Mouse (Mus musculus) megakaryocyte, embryonic 14.5 days (primary cell): Measurements from ENCODE around the gene Ccser2. TPM values are rescaled to one million over a fixed set of nuclear protein-coding genes. Genes with fewer than 3 reads are reported as not detected.

Source experiments
- H3K27me3 ChIP-seq: replicated peaks from 2 replicates; pipeline ENCODE3; 2012; ENCODE audit warnings: inconsistent platforms
- H3K36me3 ChIP-seq: replicated peaks from 2 replicates; pipeline ENCODE3; 2012; ENCODE audit warnings: low read length, inconsistent platforms, mixed read lengths
- H3K4me1 ChIP-seq: 2 replicates; pipeline ENCODE4 v1.6.1; 2012; ENCODE audit warnings: inconsistent platforms
- H3K4me3 ChIP-seq: replicated peaks from 2 replicates; pipeline ENCODE3; 2012; ENCODE audit warnings: moderate library complexity, mild to moderate bottlenecking, inconsistent platforms
- H3K9me3 ChIP-seq: 2 replicates; pipeline ENCODE4 v1.6.1; 2012; ENCODE audit warnings: inconsistent platforms
- FLI1 ChIP-seq: IDR thresholded peaks from 2 replicates; pipeline ENCODE4 v1.6.1; 2012; ENCODE audit warnings: low read length, inconsistent platforms, mixed read lengths
- GATA1 ChIP-seq: IDR thresholded peaks from 3 replicates; pipeline ENCODE4 v1.6.1; 2012; ENCODE audit warnings: mixed read lengths, low read length, inconsistent platforms, borderline replicate concordance
- polyA plus RNA-seq: library from polyadenylated mRNA; stranded (reverse); fragments of >175 nt; gene quantifications from 2 replicates; pipeline ENCODE4 v1.2.3, GENCODE M21; 2012; ENCODE audit warnings: low replicate concordance; ENCODE audit not compliant: insufficient read depth

Gene Ccser2
- polyA plus RNA-seq, 1 experiment, result 0.31 TPM

- Histone ChIP-seq H3K4me3 (no peak overlapping the region), H3K4me1 (peaks cover 19% of the 10 kb centered on the region), H3K27me3 (peaks cover 6% of the 10 kb centered on the region), H3K36me3 (peaks cover 5% of the 10 kb centered on the region), H3K9me3 (no peaks in the 10 kb centered on the region)
- TF ChIP-seq GATA1 (no peak), FLI1 (no peak)
Observed at GRCm38 (mm10) chr14:36915203-36915602, 53.4 kb downstream of the Ccser2 start.

- Histone ChIP-seq H3K36me3 (peaks cover 5% of the 10 kb centered on the region), H3K27me3 (peaks cover 6% of the 10 kb centered on the region), H3K4me1 (peaks cover 19% of the 10 kb centered on the region), H3K4me3 (no peak overlapping the region), H3K9me3 (no peaks in the 10 kb centered on the region)
- TF ChIP-seq GATA1 (no peak), FLI1 (no peak)
Observed at GRCm38 (mm10) chr14:36914473-36915005, 54.0 kb downstream of the Ccser2 start.

GRCm38 (mm10) chr14:36911738-36912137 lies 56.8 kb downstream of the Ccser2 start:
- Histone ChIP-seq H3K9me3 (no peaks in the 10 kb centered on the region), H3K4me1 (peaks cover 14% of the 10 kb centered on the region), H3K36me3 (peaks cover 10% of the 10 kb centered on the region), H3K27me3 (peaks cover 6% of the 10 kb centered on the region), H3K4me3 (no peak overlapping the region)
- no peak for TF ChIP-seq GATA1
- TF ChIP-seq FLI1, result no peak

GRCm38 (mm10) chr14:36905809-36906522 lies 62.6 kb downstream of the Ccser2 start:
- no peak for TF ChIP-seq FLI1
- H3K27me3 ChIP-seq, result no peaks in the 10 kb centered on the region
- H3K36me3 ChIP-seq, result peaks cover 10% of the 10 kb centered on the region
- H3K9me3 ChIP-seq, result no peaks in the 10 kb centered on the region
- no peak overlapping the region for H3K4me3 ChIP-seq
- H3K4me1 ChIP-seq, result no peaks in the 10 kb centered on the region

- no peaks in the 10 kb centered on the region for H3K9me3 ChIP-seq
- no peak overlapping the region for H3K4me3 ChIP-seq
- H3K27me3 ChIP-seq, result no peaks in the 10 kb centered on the region
- no peaks in the 10 kb centered on the region for H3K4me1 ChIP-seq
- peaks cover 19% of the 10 kb centered on the region for H3K36me3 ChIP-seq
- TF ChIP-seq FLI1 (no peak), GATA1 (no peak)
Observed at GRCm38 (mm10) chr14:36904206-36904605, 64.4 kb downstream of the Ccser2 start.

- TF ChIP-seq GATA1 (no peak), FLI1 (no peak)
- H3K9me3 ChIP-seq, result no peaks in the 10 kb centered on the region
- H3K4me3 ChIP-seq, result no peak overlapping the region
- peaks cover 9% of the 10 kb centered on the region for H3K36me3 ChIP-seq
- peaks cover 4% of the 10 kb centered on the region for H3K4me1 ChIP-seq
- H3K27me3 ChIP-seq, result no peaks in the 10 kb centered on the region
Observed at GRCm38 (mm10) chr14:36900883-36901282, 67.7 kb downstream of the Ccser2 start.

- TF ChIP-seq GATA1 (no peak), FLI1 (no peak)
- Histone ChIP-seq H3K4me3 (no peak overlapping the region), H3K4me1 (peaks cover 4% of the 10 kb centered on the region), H3K27me3 (no peaks in the 10 kb centered on the region), H3K9me3 (no peaks in the 10 kb centered on the region), H3K36me3 (peaks cover 3% of the 10 kb centered on the region)
Observed at GRCm38 (mm10) chr14:36894701-36895100, 73.9 kb downstream of the Ccser2 start.

GRCm38 (mm10) chr14:36892762-36893358 lies 75.7 kb downstream of the Ccser2 start:
- H3K4me3 ChIP-seq, result no peak overlapping the region
- H3K9me3 ChIP-seq, result no peaks in the 10 kb centered on the region
- no peak for TF ChIP-seq GATA1
- TF ChIP-seq FLI1, result no peak
- no peaks in the 10 kb centered on the region for H3K36me3 ChIP-seq
- H3K27me3 ChIP-seq, result no peaks in the 10 kb centered on the region
- H3K4me1 ChIP-seq, result peaks cover 4% of the 10 kb centered on the region

- TF ChIP-seq FLI1, result no peak
- no peak for TF ChIP-seq GATA1
Observed at GRCm38 (mm10) chr14:36890130-36890529, 78.4 kb downstream of the Ccser2 start.

GRCm38 (mm10) chr14:36885680-36886079 lies 82.9 kb downstream of the Ccser2 start:
- no peak overlapping the region for H3K4me3 ChIP-seq
- no peaks in the 10 kb centered on the region for H3K9me3 ChIP-seq
- no peaks in the 10 kb centered on the region for H3K36me3 ChIP-seq
- no peaks in the 10 kb centered on the region for H3K27me3 ChIP-seq
- TF ChIP-seq FLI1, result no peak
- TF ChIP-seq GATA1, result no peak
- H3K4me1 ChIP-seq, result no peaks in the 10 kb centered on the region

More at GRCm38 (mm10) chr14:36890130-36890529, 78.4 kb downstream of the Ccser2 start:
- Histone ChIP-seq H3K4me3 (no peak overlapping the region), H3K4me1 (no peaks in the 10 kb centered on the region), H3K9me3 (no peaks in the 10 kb centered on the region), H3K27me3 (no peaks in the 10 kb centered on the region), H3K36me3 (no peaks in the 10 kb centered on the region)
